Mouse (Mus musculus) G1E (cell line): ENCODE measurements around the gene Eif2d.

ENCODE experiments used
- CTCF ChIP-seq: IDR thresholded peaks from 2 replicates; pipeline ENCODE4 v1.5.1; 2012; ENCODE audit warnings: low read depth, low read length, inconsistent platforms, mixed read lengths
- GATA1 ChIP-seq: IDR thresholded peaks from 2 replicates; pipeline ENCODE4 v1.6.1; 2012; ENCODE audit warnings: borderline replicate concordance, low read length, inconsistent platforms, mixed read lengths
- POLR2AphosphoS5 ChIP-seq: IDR thresholded peaks from 2 replicates; pipeline ENCODE4 v1.6.1; 2012; ENCODE audit warnings: low read depth, low read length, inconsistent platforms; ENCODE audit not compliant: insufficient replicate concordance
- TAL1 ChIP-seq: conservative IDR thresholded peaks from 2 replicates; pipeline ENCODE4 v1.6.1; 2012; ENCODE audit warnings: low read depth, low read length, inconsistent platforms, mixed read lengths

DNA sequence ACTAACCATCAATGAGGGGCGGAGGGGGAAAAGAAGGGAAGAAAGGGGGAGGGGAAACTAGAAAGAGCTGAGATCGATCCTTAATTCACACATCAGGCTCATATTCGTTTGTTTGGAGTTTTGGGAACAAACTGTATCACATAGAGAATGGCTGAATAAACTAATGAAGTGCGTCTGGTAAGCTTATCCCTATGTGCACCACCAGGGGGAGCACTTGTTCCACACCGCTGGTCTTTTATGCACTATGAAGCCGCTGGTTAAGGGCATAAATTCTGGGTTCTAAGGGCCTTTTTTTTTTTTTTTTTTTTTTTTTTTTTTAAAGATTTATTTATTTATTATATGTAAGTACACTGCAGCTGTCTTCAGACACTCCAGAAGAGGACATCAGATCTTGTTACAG, 37.0 kb upstream of the Eif2d start:
- peak; percentile 98 for TF ChIP-seq CTCF
- no peak for TF ChIP-seq GATA1
- no peak for TF ChIP-seq POLR2AphosphoS5
- no peak for TF ChIP-seq TAL1
